Mouse (Mus musculus) heart, adult 2 months (tissue): ENCODE data around the gene Fat3.

Experiments
- CTCF ChIP-seq: fragments of 200-600 bp; IDR thresholded peaks from 2 replicates; pipeline ENCODE4 v1.8.1; 2022; ENCODE audit warnings: antibody characterized with exemption, mild to moderate bottlenecking, moderate library complexity
- EP300 ChIP-seq: fragments of 200-500 bp; IDR thresholded peaks from 2 replicates; pipeline ENCODE4 v1.6.1; 2011; ENCODE audit warnings: low read depth, low read length, control low read depth; ENCODE audit not compliant: insufficient read depth

- TF ChIP-seq CTCF (no peak), EP300 (0 out of 2 replicates have a peak, but pooled peaks have one; percentile 47)
These were observed 286.1 kb downstream of the Fat3 start for GRCm38 (mm10) chr9:16214731-16215681.
